Mouse (Mus musculus): ENCODE results near the gene Caln1. TPM values are rescaled to one million over a fixed set of nuclear protein-coding genes. Genes with fewer than 3 reads are reported as not detected.
A peak's percentile ranks its signal among the peaks of the same experiment; 100 is the strongest.

The Caln1 gene
- polyA plus RNA-seq, 1 experiment from 2014 or later: 38.4 TPM

- Histone ChIP-seq H3K36me3 (no peaks in the 10 kb centered on the region), H3K9ac (no peak overlapping the region), H3K4me2 (no peak overlapping the region), H3K27me3 (no peaks in the 10 kb centered on the region), H3K4me1 (replicated peaks) (peaks cover 8% of the 10 kb centered on the region; the same call in 1 of the 2 replicates), H3K9me3 (no peaks in the 10 kb centered on the region), H3K4me3 (no peak overlapping the region), H3K27ac (replicated peaks) (no peak overlapping the region)
- 69% methylated on average over 6 of the region's 6 CpGs for WGBS
- ATAC-seq (ENCODE audit: low FRiP score, low read depth): no peak
Observed at GRCm38 (mm10) chr5:130706202-130706855, 337.1 kb downstream of the Caln1 start.

DNA sequence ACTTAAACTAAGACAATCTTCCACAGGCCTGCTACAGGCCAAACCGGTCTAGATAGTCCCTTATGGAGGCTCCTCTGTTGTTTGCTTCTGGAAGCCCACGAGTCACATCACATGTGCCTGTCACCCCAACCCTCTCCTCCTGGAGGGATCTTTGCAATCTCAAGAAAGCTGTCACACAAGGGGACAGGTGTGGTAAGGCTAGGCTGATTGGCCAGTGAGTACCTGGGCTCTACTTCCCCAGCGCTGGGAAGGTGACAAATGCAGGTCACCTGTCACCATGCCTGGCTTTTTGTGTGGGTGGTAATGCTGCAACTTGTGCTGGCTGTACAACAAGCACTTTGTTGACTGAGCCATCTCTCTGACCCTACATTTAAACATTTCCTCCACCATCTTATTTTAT lies 338.5 kb downstream of the Caln1 start:
- 81% methylated on average over 3 of the region's 3 CpGs for WGBS
- Histone ChIP-seq H3K9ac (no peak overlapping the region), H3K27ac (replicated peaks) (no peak overlapping the region), H3K4me3 (no peak overlapping the region), H3K27me3 (no peaks in the 10 kb centered on the region), H3K36me3 (no peaks in the 10 kb centered on the region), H3K4me2 (no peak overlapping the region), H3K4me1 (replicated peaks) (no peaks in the 10 kb centered on the region), H3K9me3 (no peaks in the 10 kb centered on the region)
- no peak for ATAC-seq (ENCODE audit: low FRiP score, low read depth)

- no peaks in the 10 kb centered on the region for H3K9me3 ChIP-seq
- WGBS: 56% methylated on average over 4 of the region's 4 CpGs
- ATAC-seq (ENCODE audit: low FRiP score, low read depth): no peak
- H3K27me3 ChIP-seq: no peaks in the 10 kb centered on the region
- H3K36me3 ChIP-seq: no peaks in the 10 kb centered on the region
- H3K4me1 ChIP-seq (replicated peaks): no peaks in the 10 kb centered on the region
- no peak overlapping the region for H3K4me2 ChIP-seq
- no peak overlapping the region for H3K9ac ChIP-seq
- H3K27ac ChIP-seq (replicated peaks): no peak overlapping the region
- H3K4me3 ChIP-seq: no peak overlapping the region
Observed at GRCm38 (mm10) chr5:130708616-130709015, 339.4 kb downstream of the Caln1 start.

DNA sequence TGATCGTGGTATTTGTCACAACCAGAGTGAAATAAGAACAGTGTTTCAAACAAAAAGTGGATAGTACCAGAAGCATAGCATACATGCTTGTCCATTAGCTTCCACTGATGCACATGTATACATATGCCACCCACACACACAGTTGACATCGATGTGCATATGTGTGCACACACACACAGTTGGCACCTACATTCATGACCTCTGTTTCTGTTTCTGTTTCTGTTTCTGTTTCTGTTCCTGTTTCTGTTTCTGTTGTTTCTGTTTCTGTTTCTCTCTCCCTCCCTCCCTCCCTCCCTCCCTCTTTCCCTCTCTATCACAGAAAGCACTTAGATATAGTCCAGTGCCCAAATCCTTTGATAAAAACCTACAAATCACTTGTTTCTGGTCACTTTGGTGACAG lies 342.4 kb downstream of the Caln1 start:
- no peaks in the 10 kb centered on the region for H3K27me3 ChIP-seq
- no peak overlapping the region for H3K4me2 ChIP-seq
- ATAC-seq (ENCODE audit: low FRiP score, low read depth): no peak
- H3K9me3 ChIP-seq: no peaks in the 10 kb centered on the region
- H3K4me1 ChIP-seq (replicated peaks): 0 out of 2 replicates have a peak, but pooled peaks cover 4% of the 10 kb centered on the region
- H3K9ac ChIP-seq: no peak overlapping the region
- no peak overlapping the region for H3K4me3 ChIP-seq
- H3K36me3 ChIP-seq: no peaks in the 10 kb centered on the region
- H3K27ac ChIP-seq (replicated peaks): no peak overlapping the region
- 91% methylated on average over 2 of the region's 2 CpGs for WGBS

DNA sequence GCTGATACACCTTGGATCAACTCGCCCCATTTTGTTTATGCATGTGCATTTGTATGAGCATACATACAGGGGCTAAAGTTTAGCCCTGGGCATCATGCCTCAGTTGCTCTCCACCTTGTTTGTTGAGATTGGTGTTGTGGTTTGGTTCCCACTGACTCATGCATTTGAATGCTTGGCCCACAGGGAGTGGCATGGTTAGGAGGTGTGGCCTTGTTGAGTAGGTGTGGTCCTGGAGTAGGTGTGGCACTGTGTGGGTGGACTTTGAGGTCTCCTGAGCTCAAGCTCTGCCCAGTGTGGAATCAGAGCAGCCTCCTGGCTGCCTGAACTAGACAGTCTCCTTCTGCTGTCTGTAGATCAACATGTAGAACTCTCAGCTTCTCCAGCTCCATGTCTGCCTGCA lies 343.0 kb downstream of the Caln1 start:
- H3K36me3 ChIP-seq: no peaks in the 10 kb centered on the region
- ATAC-seq (ENCODE audit: low FRiP score, low read depth): no peak
- H3K4me1 ChIP-seq (replicated peaks): 0 out of 2 replicates have a peak, but pooled peaks cover 4% of the 10 kb centered on the region
- H3K9ac ChIP-seq: no peak overlapping the region
- no peaks in the 10 kb centered on the region for H3K9me3 ChIP-seq
- 56% methylated on average over 1 of the region's 1 CpGs for WGBS
- H3K27ac ChIP-seq (replicated peaks): 0 out of 2 replicates have a peak overlapping the region, but pooled peaks have one; percentile 8
- H3K4me2 ChIP-seq: no peak overlapping the region
- no peaks in the 10 kb centered on the region for H3K27me3 ChIP-seq
- H3K4me3 ChIP-seq: no peak overlapping the region

DNA sequence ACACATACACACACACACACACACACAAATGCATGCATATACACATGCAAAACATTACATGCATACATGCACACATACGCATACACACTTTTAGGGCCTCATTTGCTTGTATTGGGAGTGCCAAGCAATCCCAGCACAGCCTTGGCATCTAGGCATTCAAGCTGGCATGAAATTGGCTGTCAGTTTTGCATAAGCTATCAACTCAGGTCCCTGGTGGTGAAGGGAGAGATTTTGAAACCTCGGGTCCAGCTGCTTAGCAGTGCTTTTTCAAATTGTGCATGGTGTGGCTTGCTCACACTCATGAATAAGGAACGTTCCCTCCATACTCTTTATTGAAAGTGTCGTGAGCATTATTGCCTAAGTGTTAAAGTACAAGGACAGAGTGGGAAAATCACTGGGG lies 345.9 kb downstream of the Caln1 start:
- Histone ChIP-seq H3K4me2 (no peak overlapping the region), H3K4me1 (replicated peaks) (0 out of 2 replicates have a peak, but pooled peaks cover 4% of the 10 kb centered on the region), H3K9ac (no peak overlapping the region), H3K36me3 (no peaks in the 10 kb centered on the region), H3K9me3 (no peaks in the 10 kb centered on the region), H3K27ac (replicated peaks) (no peak overlapping the region), H3K4me3 (no peak overlapping the region), H3K27me3 (no peaks in the 10 kb centered on the region)
- no peak for ATAC-seq (ENCODE audit: low FRiP score, low read depth)
- WGBS: 61% methylated on average over 4 of the region's 4 CpGs

DNA sequence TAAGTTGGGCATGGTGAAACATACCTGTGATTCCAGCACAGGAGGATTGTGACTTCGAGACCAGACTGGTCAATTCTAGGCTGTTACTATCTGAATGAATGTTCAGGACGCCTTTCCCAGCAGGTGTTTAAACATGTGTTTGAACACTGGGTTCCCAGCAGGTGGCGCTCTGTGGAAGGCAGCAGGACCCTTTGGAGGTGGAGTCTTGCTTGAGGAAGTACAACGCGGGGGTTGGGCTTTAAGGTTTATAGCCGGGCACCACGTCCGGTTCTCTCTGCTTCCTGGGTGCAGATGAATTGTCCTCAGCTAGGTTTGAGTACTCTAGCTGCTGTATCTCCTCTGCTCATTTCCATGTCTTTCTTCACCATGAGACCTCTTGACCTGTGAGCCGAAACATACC lies 349.1 kb downstream of the Caln1 start:
- ATAC-seq (ENCODE audit: low FRiP score, low read depth): no peak
- H3K27ac ChIP-seq (replicated peaks): no peak overlapping the region
- no peaks in the 10 kb centered on the region for H3K27me3 ChIP-seq
- H3K4me2 ChIP-seq: no peak overlapping the region
- H3K4me1 ChIP-seq (replicated peaks): 0 out of 2 replicates have a peak, but pooled peaks cover 4% of the 10 kb centered on the region
- H3K36me3 ChIP-seq: no peaks in the 10 kb centered on the region
- WGBS: 71% methylated on average over 9 of the region's 9 CpGs
- H3K9me3 ChIP-seq: no peaks in the 10 kb centered on the region
- no peak overlapping the region for H3K4me3 ChIP-seq
- no peak overlapping the region for H3K9ac ChIP-seq

- Histone ChIP-seq H3K36me3 (no peaks in the 10 kb centered on the region), H3K4me2 (no peak overlapping the region), H3K27me3 (no peaks in the 10 kb centered on the region), H3K9ac (no peak overlapping the region), H3K4me3 (no peak overlapping the region), H3K9me3 (no peaks in the 10 kb centered on the region), H3K4me1 (replicated peaks) (no peaks in the 10 kb centered on the region), H3K27ac (replicated peaks) (no peak overlapping the region)
- 61% methylated on average over 13 of the region's 13 CpGs for WGBS
- ATAC-seq (ENCODE audit: low FRiP score, low read depth): no peak
Observed at GRCm38 (mm10) chr5:130742171-130742570, 372.9 kb downstream of the Caln1 start.

DNA sequence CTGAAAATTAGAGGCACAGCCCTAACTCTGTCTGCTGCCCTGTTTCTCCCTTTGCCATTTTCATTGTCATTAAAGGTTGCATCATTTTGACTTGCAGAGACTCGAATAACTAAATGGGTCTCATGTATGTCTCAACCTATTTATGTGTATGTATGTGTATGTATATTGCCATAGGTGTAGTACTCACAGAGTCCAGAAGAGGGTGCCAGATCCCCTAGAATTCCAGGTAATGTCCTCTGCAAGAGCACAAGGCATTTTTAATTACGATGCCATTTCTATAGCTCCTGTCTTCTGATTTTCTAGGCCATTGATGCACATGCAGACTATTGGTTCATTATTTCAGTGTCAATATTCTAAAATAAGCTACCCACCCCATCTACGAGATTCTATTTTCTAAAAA lies 388.3 kb downstream of the Caln1 start:
- Histone ChIP-seq H3K27ac (replicated peaks) (no peak overlapping the region), H3K4me2 (no peak overlapping the region), H3K4me3 (no peak overlapping the region), H3K9ac (no peak overlapping the region), H3K4me1 (replicated peaks) (no peaks in the 10 kb centered on the region), H3K36me3 (no peaks in the 10 kb centered on the region), H3K9me3 (no peaks in the 10 kb centered on the region), H3K27me3 (no peaks in the 10 kb centered on the region)
- no peak for ATAC-seq (ENCODE audit: low FRiP score, low read depth)
- WGBS: 93% methylated on average over 3 of the region's 3 CpGs

DNA sequence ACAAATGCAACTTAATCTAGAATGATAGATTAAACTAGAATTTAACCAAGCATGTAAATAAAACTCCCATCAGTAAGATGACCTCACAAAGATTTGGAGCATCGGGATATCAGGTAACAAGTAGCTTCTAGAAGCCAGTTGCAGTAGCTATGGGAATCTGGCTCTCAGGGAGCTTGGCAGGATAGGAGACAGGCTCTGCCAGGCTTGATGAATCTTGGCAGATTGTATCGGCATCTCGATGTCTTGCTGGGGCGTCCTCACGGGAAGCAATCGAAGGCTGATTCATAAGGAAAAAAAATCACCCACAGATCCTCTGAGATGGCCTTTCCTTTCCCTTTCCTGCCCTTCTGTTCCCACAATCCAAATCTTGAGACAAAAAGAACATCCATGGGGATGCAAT lies 396.5 kb downstream of the Caln1 start:
- Histone ChIP-seq H3K4me2 (no peak overlapping the region), H3K9ac (no peak overlapping the region), H3K4me3 (no peak overlapping the region), H3K27ac (replicated peaks) (no peak overlapping the region), H3K4me1 (replicated peaks) (no peaks in the 10 kb centered on the region), H3K36me3 (no peaks in the 10 kb centered on the region), H3K9me3 (no peaks in the 10 kb centered on the region), H3K27me3 (no peaks in the 10 kb centered on the region)
- ATAC-seq (ENCODE audit: low FRiP score, low read depth): no peak
- WGBS: 81% methylated on average over 6 of the region's 6 CpGs

- no peak overlapping the region for H3K27ac ChIP-seq (replicated peaks)
- no peaks in the 10 kb centered on the region for H3K9me3 ChIP-seq
- no peak overlapping the region for H3K9ac ChIP-seq
- H3K4me1 ChIP-seq (replicated peaks): no peaks in the 10 kb centered on the region
- WGBS: 80% methylated on average over 5 of the region's 5 CpGs
- ATAC-seq (ENCODE audit: low FRiP score, low read depth): no peak
- no peak overlapping the region for H3K4me3 ChIP-seq
- no peak overlapping the region for H3K4me2 ChIP-seq
- no peaks in the 10 kb centered on the region for H3K27me3 ChIP-seq
- H3K36me3 ChIP-seq: no peaks in the 10 kb centered on the region
Observed at GRCm38 (mm10) chr5:130771061-130771741, 401.9 kb downstream of the Caln1 start.

DNA sequence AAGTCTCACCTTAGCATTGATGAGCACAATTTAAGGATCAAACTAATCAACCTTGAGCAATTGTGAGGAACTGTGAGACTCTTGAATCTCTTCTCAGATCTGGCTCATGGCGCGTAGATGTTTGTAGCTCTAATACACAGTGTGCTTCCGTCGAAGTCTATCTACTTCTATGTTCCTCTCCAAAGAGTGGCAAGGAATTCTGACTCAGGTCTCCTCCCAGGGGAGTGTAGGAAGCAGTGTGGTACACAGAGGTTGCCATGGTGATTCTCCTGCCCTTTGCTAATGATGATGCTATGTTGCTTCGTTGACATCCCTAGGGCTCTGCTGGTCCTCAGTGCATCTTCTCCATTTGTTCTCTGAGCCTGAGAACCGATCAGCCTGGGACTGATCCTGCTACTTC lies 403.2 kb downstream of the Caln1 start:
- H3K27ac ChIP-seq (replicated peaks): no peak overlapping the region
- H3K4me2 ChIP-seq: no peak overlapping the region
- H3K27me3 ChIP-seq: no peaks in the 10 kb centered on the region
- no peaks in the 10 kb centered on the region for H3K36me3 ChIP-seq
- no peak overlapping the region for H3K9ac ChIP-seq
- WGBS: 77% methylated on average over 6 of the region's 6 CpGs
- no peak overlapping the region for H3K4me3 ChIP-seq
- H3K9me3 ChIP-seq: no peaks in the 10 kb centered on the region
- ATAC-seq (ENCODE audit: low FRiP score, low read depth): no peak
- H3K4me1 ChIP-seq (replicated peaks): no peaks in the 10 kb centered on the region
